Mouse (Mus musculus): ENCODE measurements at regions not wholly inside any gene's neighbourhood (a gene's known extent, or its start where the extent isn't known, plus 50 kb on each side); places are given as distances from the start of the nearest gene placed in this dataset.

DNA sequence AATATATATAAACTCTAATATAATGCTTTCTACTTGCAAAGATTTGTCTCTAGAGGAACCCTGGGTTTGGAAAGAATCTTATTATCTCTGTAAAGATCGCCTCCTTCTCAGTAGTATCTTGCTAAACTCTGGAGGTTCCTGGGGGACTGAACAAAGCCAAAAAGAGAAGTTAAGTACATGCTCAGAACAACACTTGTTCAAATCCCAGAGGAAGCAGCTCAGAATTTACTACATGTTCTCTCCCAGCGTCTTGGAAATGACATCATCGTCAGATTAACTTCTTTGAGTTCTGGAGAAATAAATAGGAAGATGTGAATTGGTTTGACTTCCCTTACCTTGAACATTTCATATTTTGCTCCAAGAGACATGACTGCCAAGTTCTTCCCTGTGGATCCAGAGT is 77.7 kb upstream of the Thbs1 start:
- no peak for DNase-seq (ENCODE audit: low spot score)
- Histone ChIP-seq H3K9me3 (replicated peaks) (peaks cover 17% of the 10 kb centered on the region), H3K4me1 (ENCODE audit: insufficient read depth, low read depth, low read length) (no peaks in the 10 kb centered on the region), H3K27me3 (ENCODE audit: insufficient read depth, low read length) (no peaks in the 10 kb centered on the region), H3K36me3 (replicated peaks) (no peaks in the 10 kb centered on the region), H3K4me3 (ENCODE audit: low read depth, low read length) (no peak overlapping the region)
- no peak for TF ChIP-seq GATA1 (IDR thresholded peaks at IDR 0.05; ENCODE audit: borderline replicate concordance, low read length)
- no peak for TF ChIP-seq POLR2AphosphoS5 (IDR thresholded peaks at IDR 0.05; ENCODE audit: insufficient replicate concordance, low read depth, low read length)
- no peak for TF ChIP-seq TAL1 (conservative IDR thresholded peaks at IDR 0.05; ENCODE audit: low read depth, low read length)
- no peak for TF ChIP-seq GATA2 (IDR thresholded peaks at IDR 0.05; ENCODE audit: borderline replicate concordance, low read depth, low read length)
- TF ChIP-seq CTCF (IDR thresholded peaks at IDR 0.05; ENCODE audit: low read depth, low read length): no peak
- no peak for ATAC-seq (ENCODE audit: extremely low read depth, insufficient number of reproducible peaks, low FRiP score, poor library complexity, severe bottlenecking)

DNA sequence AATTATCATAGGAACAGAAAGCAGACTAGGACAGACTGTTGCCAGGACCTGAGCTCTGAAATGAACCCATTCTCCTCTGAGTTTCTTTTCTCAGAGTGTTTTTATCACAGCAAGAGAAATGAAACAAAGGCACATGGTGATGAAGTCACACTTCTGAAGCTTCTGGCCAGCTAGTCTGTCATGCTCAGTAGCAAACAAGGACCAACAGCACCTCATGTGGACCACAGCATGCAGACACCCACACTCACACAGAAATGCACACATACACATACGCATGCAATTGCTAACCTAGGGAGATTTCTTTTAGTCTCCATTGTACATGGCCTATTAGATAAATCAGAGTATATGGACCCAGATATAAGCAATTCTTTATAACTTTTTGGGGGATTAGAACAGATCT is 76.3 kb upstream of the Thbs1 start:
- no peaks in the 10 kb centered on the region for H3K36me3 ChIP-seq (replicated peaks)
- no peaks in the 10 kb centered on the region for H3K27me3 ChIP-seq (ENCODE audit: insufficient read depth, low read length)
- no peak for TF ChIP-seq GATA1 (IDR thresholded peaks at IDR 0.05; ENCODE audit: borderline replicate concordance, low read length)
- TF ChIP-seq GATA2 (IDR thresholded peaks at IDR 0.05; ENCODE audit: borderline replicate concordance, low read depth, low read length): no peak
- no peak for TF ChIP-seq CTCF (IDR thresholded peaks at IDR 0.05; ENCODE audit: low read depth, low read length)
- TF ChIP-seq TAL1 (conservative IDR thresholded peaks at IDR 0.05; ENCODE audit: low read depth, low read length): no peak
- TF ChIP-seq POLR2AphosphoS5 (IDR thresholded peaks at IDR 0.05; ENCODE audit: insufficient replicate concordance, low read depth, low read length): no peak
- peaks cover 18% of the 10 kb centered on the region for H3K9me3 ChIP-seq (replicated peaks)
- H3K4me1 ChIP-seq (ENCODE audit: insufficient read depth, low read depth, low read length): no peaks in the 10 kb centered on the region
- no peak for DNase-seq (ENCODE audit: low spot score)
- H3K4me3 ChIP-seq (ENCODE audit: low read depth, low read length): no peak overlapping the region
- no peak for ATAC-seq (ENCODE audit: extremely low read depth, insufficient number of reproducible peaks, low FRiP score, poor library complexity, severe bottlenecking)

DNA sequence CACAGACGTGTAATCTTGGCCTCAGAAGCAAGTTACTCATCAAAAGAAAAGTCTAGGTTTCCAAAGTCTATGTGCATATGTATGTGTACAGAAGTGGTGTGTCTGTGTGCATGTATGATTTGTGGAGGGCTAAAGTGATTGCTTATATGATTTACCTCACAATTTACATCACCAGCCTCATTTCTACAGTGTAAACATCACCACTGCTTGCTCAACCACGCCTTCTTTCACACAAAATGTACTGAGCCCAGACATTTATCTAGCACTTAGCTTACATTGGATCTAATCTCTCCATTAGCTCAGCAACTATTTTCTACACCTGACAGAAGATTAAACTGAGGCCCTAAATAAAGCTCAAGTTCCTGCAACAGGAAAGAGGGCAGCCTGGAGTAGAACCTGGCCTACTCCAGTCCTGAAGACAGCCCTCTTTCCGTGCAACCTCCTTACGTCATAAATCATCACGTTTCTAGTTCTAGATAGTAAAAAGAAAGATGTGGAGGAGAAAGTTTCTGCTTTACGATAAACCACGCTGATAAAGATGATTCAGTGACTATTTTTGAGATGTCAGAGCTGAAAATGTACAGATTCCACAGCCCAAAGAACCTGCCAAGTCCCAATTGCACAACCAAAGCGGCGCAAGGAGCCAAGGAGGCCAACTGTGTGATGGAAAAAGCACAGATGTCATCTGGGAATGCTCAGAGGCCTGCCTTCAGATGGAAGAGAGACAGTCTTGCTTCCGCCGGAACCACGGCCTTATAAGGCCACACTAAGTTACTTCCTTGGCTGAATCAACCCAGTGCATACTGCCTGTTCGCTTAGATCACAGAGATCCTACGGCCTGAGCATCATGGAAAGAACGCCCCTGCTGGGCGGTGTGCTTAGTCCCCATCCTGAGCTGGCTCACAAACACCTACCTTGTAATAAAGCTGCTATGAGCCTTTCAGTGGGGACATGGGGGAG is 72.5 kb upstream of the Thbs1 start:
- DNase-seq (ENCODE audit: low spot score) (no peak), ATAC-seq (ENCODE audit: extremely low read depth, insufficient number of reproducible peaks, low FRiP score, poor library complexity, severe bottlenecking) (no peak)
- Histone ChIP-seq H3K4me1 (ENCODE audit: insufficient read depth, low read depth, low read length) (no peaks in the 10 kb centered on the region), H3K27me3 (ENCODE audit: insufficient read depth, low read length) (no peaks in the 10 kb centered on the region), H3K36me3 (replicated peaks) (no peaks in the 10 kb centered on the region), H3K4me3 (ENCODE audit: low read depth, low read length) (no peak overlapping the region), H3K9me3 (replicated peaks) (peaks cover 12% of the 10 kb centered on the region)
- no peak for TF ChIP-seq CTCF (IDR thresholded peaks at IDR 0.05; ENCODE audit: low read depth, low read length)
- no peak for TF ChIP-seq POLR2AphosphoS5 (IDR thresholded peaks at IDR 0.05; ENCODE audit: insufficient replicate concordance, low read depth, low read length)
- no peak for TF ChIP-seq GATA1 (IDR thresholded peaks at IDR 0.05; ENCODE audit: borderline replicate concordance, low read length)
- no peak for TF ChIP-seq TAL1 (conservative IDR thresholded peaks at IDR 0.05; ENCODE audit: low read depth, low read length)
- TF ChIP-seq GATA2 (IDR thresholded peaks at IDR 0.05; ENCODE audit: borderline replicate concordance, low read depth, low read length): no peak

DNA sequence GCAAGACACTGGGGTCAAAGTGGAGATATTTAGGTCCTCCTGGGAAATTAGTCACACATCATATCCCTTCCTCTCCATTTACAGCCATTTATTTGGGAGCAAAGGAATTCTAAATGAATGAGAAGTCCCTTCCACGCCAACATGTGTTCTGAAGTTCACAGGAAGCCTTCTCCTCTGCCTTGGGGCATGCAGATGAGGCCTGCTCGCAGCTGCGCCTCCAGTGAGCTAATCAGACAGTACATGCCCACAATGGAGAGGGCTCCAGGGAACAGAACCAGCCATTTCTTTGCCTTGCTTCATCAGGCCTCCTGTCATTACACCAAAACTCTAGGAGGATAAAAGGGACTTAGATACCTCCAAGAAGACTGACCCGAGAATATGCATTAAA is 71.9 kb upstream of the Thbs1 start:
- Histone ChIP-seq H3K27me3 (ENCODE audit: insufficient read depth, low read length) (no peaks in the 10 kb centered on the region), H3K9me3 (replicated peaks) (peaks cover 12% of the 10 kb centered on the region), H3K4me1 (ENCODE audit: insufficient read depth, low read depth, low read length) (no peaks in the 10 kb centered on the region), H3K36me3 (replicated peaks) (no peaks in the 10 kb centered on the region), H3K4me3 (ENCODE audit: low read depth, low read length) (no peak overlapping the region)
- DNase-seq (ENCODE audit: low spot score): no peak
- ATAC-seq (ENCODE audit: extremely low read depth, insufficient number of reproducible peaks, low FRiP score, poor library complexity, severe bottlenecking): no peak
- TF ChIP-seq TAL1 (conservative IDR thresholded peaks at IDR 0.05; ENCODE audit: low read depth, low read length) (no peak), GATA1 (IDR thresholded peaks at IDR 0.05; ENCODE audit: borderline replicate concordance, low read length) (no peak), POLR2AphosphoS5 (IDR thresholded peaks at IDR 0.05; ENCODE audit: insufficient replicate concordance, low read depth, low read length) (no peak), CTCF (IDR thresholded peaks at IDR 0.05; ENCODE audit: low read depth, low read length) (no peak), GATA2 (IDR thresholded peaks at IDR 0.05; ENCODE audit: borderline replicate concordance, low read depth, low read length) (no peak)

DNA sequence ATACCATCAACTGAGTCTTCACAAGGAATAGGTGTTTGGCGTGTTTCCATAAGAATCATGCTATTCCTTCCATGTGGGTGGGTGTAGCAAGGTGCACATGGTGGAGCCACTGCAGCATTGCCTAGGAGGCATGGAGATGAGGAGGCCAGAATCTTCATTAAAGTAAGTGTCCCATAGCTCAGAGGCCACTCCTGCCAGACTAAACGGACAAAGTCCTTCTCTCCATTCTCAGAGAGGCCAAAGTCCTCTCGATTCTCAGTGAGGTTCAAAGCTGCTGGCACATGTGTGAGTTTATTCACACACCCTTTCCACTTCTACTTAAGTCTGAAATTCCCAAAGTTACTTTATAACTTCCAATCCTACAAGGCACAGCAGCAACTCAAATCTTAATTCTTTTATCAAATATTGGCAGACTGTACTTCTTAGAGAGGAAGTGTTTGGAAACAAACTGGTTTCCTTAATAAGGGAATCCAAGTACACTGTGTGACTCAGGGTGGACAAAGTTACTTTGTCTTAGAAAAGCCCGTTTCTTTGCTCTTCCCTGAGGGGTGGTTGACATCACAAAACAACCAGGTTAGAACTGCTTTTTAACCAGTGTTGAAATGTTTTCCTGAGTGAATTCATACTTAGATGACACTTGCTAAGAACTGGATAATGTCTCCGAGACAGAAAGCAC is 69.2 kb upstream of the Thbs1 start:
- H3K4me1 ChIP-seq (ENCODE audit: insufficient read depth, low read depth, low read length): no peaks in the 10 kb centered on the region
- no peaks in the 10 kb centered on the region for H3K36me3 ChIP-seq (replicated peaks)
- H3K27me3 ChIP-seq (ENCODE audit: insufficient read depth, low read length): no peaks in the 10 kb centered on the region
- peaks cover 11% of the 10 kb centered on the region for H3K9me3 ChIP-seq (replicated peaks)
- ATAC-seq (ENCODE audit: extremely low read depth, insufficient number of reproducible peaks, low FRiP score, poor library complexity, severe bottlenecking) (no peak), DNase-seq (ENCODE audit: low spot score) (no peak)
- no peak for TF ChIP-seq TAL1 (conservative IDR thresholded peaks at IDR 0.05; ENCODE audit: low read depth, low read length)
- no peak for TF ChIP-seq GATA1 (IDR thresholded peaks at IDR 0.05; ENCODE audit: borderline replicate concordance, low read length)
- TF ChIP-seq GATA2 (IDR thresholded peaks at IDR 0.05; ENCODE audit: borderline replicate concordance, low read depth, low read length): no peak
- no peak for TF ChIP-seq CTCF (IDR thresholded peaks at IDR 0.05; ENCODE audit: low read depth, low read length)
- TF ChIP-seq POLR2AphosphoS5 (IDR thresholded peaks at IDR 0.05; ENCODE audit: insufficient replicate concordance, low read depth, low read length): no peak
- no peak overlapping the region for H3K4me3 ChIP-seq (ENCODE audit: low read depth, low read length)

DNA sequence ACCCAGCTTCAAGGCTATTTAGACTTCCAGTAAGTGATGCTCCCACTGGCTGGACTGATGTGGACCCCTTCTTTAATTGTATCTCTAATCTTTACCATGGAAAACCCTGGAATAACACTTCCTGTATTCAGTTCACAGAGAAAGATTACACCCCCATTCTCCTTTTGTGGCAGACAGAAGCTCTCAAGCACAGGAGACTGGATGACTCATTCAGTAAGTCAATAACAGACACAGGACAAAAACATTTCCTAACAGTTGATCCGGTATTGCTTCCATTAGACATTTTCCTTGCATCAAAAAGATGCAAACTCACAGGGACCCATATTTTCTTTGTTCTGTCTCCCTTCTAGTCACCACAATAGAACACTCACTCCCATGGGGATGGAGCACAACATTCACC is 67.0 kb upstream of the Thbs1 start:
- no peaks in the 10 kb centered on the region for H3K4me1 ChIP-seq (ENCODE audit: insufficient read depth, low read depth, low read length)
- no peak for TF ChIP-seq TAL1 (conservative IDR thresholded peaks at IDR 0.05; ENCODE audit: low read depth, low read length)
- no peak for TF ChIP-seq POLR2AphosphoS5 (IDR thresholded peaks at IDR 0.05; ENCODE audit: insufficient replicate concordance, low read depth, low read length)
- TF ChIP-seq GATA1 (IDR thresholded peaks at IDR 0.05; ENCODE audit: borderline replicate concordance, low read length): no peak
- TF ChIP-seq CTCF (IDR thresholded peaks at IDR 0.05; ENCODE audit: low read depth, low read length): no peak
- no peak for TF ChIP-seq GATA2 (IDR thresholded peaks at IDR 0.05; ENCODE audit: borderline replicate concordance, low read depth, low read length)
- ATAC-seq (ENCODE audit: extremely low read depth, insufficient number of reproducible peaks, low FRiP score, poor library complexity, severe bottlenecking) (no peak), DNase-seq (ENCODE audit: low spot score) (no peak)
- no peaks in the 10 kb centered on the region for H3K36me3 ChIP-seq (replicated peaks)
- peaks cover 7% of the 10 kb centered on the region for H3K9me3 ChIP-seq (replicated peaks)
- no peaks in the 10 kb centered on the region for H3K27me3 ChIP-seq (ENCODE audit: insufficient read depth, low read length)
- H3K4me3 ChIP-seq (ENCODE audit: low read depth, low read length): no peak overlapping the region

Data from G1E (cell line).